8 mouse cellular contexts compared by ENCODE assay signal in genomic region chr4:101647196-101647905, GRCm38 (mm10). TPM values are rescaled to one million over a fixed set of nuclear protein-coding genes. Genes with fewer than 3 reads are reported as not detected.
DNase-seq lines count a peak whose midpoint lies in the region; ATAC-seq lines count a peak whose summit lies in the region.

TSS of gene Leprot (plus strand) at chr4:101647718.

- intact Hi-C loops in gastrocnemius, postnatal 14 days (cut with DNase I; ENCODE audit: low total_unique reads): no loop called here
- intact Hi-C loops in left cerebral cortex, postnatal 10 days (cut with DNase I): loop anchor here (10.0 kb wide), 1 partner anchor 293 kb away; no protein-coding TSS in a partner anchor

- ATAC-seq in inflammation-experienced regulatory T-cells, adult 6 months: peak; percentile 79
- ATAC-seq in megakaryocyte-erythroid progenitor cell, adult 5-6 weeks (replicated peaks; ENCODE audit: low FRiP score, low TSS enrichment, poor library complexity, severe bottlenecking): peak; percentile 85

- DNase-seq in adrenal gland, adult (ENCODE audit: inconsistent age in 2 of 2, low spot score in 1 of 2): peak; percentile 100
- DNase-seq in embryo, embryonic 10.5 days (ENCODE audit: low spot score): peak; percentile 100
- DNase-seq in gastrocnemius, postnatal 14 days: peak; percentile 99
- DNase-seq in left cerebral cortex, postnatal 10 days (ENCODE audit: extremely low spot score in 1 of 2, low spot score in 2 of 2): peak; percentile 100
- peak; percentile 100 for DNase-seq in right cerebral cortex, postnatal 25 days
- DNase-seq in urinary bladder, postnatal 4 days (ENCODE audit: low spot score in 2 of 2): peak; percentile 99 to 100

RNA-seq across cellular contexts. Expression of gene Leprot, which starts in this region (rescaled TPM):
- 10 to 100 TPM; 21.5 to 24.7 TPM for total RNA-seq in gastrocnemius, postnatal 14 days (2021)
- 10 to 100 TPM; 77.9 to 93.4 (median 82.1) TPM for polyA plus RNA-seq in inflammation-experienced regulatory T-cells, adult 6 months (2017; shearing (Covaris generic))
- 10 to 100 TPM; 27.1 to 28.7 TPM for total RNA-seq in left cerebral cortex, postnatal 10 days (2021)
- total RNA-seq in megakaryocyte-erythroid progenitor cell, adult 5-6 weeks (2014; fragmentation: Nextera tagmentation): 83.3 and 103 TPM in 2 replicates
- total RNA-seq in megakaryocyte-erythroid progenitor cell, adult 5-6 weeks (2017): 116 and 138 TPM in 2 replicates

Comparison
In these comparisons a context has a peak if more than half of its experiments do, and no peak if none do; other contexts are left out.
1. Peak in every context shown above with its lines: DNase-seq and ATAC-seq.